Mouse (Mus musculus): ENCODE results near the gene Focad. TPM values are rescaled to one million over a fixed set of nuclear protein-coding genes. Genes with fewer than 3 reads are reported as not detected.

The Focad gene
- total and polyA plus RNA-seq, 2 experiments from 2014 or later: 9.2 to 34.1 TPM

GRCm38 (mm10) chr4:88438326-88438989 is 344.0 kb downstream of the Focad start, which contains the start of gene Hacd4:
TSS of gene Hacd4 (minus strand) at chr4:88438928.
- peak; percentile 49 for DNase-seq (ENCODE audit: low spot score)
- ATAC-seq: peak; percentile 77
- TF ChIP-seq CTCF (IDR thresholded peaks at IDR 0.05; ENCODE audit: low read depth): no peak
- Histone ChIP-seq H3K4me2 (ENCODE audit: low read depth, low read length) (peak within 1 kb of the TSS; percentile 66), H3K9me3 (ENCODE audit: low read length) (no peaks in the 10 kb centered on the region), H3K9ac (replicated peaks; ENCODE audit: low read length) (peak within 1 kb of the TSS; percentile 18; the same call in 1 of the 2 replicates), H3K36me3 (ENCODE audit: insufficient read depth, low read length) (no peaks in the 10 kb centered on the region), H3K4me3 (ENCODE audit: low read length) (peak within 1 kb of the TSS; percentile 32), H3K27ac (peak within 1 kb of the TSS; percentile 1; the same call in 1 of the 2 replicates), H3K4me1 (ENCODE audit: insufficient read depth, low read length) (peaks cover 10% of the 10 kb centered on the region; the same call in 1 of the 2 replicates), H3K27me3 (ENCODE audit: insufficient read depth, low read length) (no peaks in the 10 kb centered on the region)
- WGBS: 7% methylated on average over 14 of the region's 14 CpGs

DNA sequence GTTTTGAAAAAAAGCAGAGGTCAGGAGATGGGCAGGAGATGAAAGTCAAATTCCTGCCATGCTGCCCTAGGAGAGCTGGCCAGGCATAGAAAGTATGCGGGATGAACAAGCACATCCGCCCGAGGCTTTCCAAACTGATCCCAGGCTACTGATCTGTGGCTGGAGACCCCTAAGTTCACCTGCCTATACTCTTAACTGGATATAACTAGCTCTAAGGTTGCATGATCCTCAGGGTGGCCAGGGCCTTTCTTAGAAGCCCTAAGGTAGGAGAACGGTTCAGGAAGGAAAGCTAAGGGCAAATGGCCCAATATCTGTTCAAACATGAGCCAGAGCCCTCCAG is 344.5 kb downstream of the Focad start:
- ATAC-seq: no peak
- peak overlapping the region; percentile 66 for H3K4me2 ChIP-seq (ENCODE audit: low read depth, low read length)
- H3K27me3 ChIP-seq (ENCODE audit: insufficient read depth, low read length): no peaks in the 10 kb centered on the region
- DNase-seq (ENCODE audit: low spot score): no peak
- WGBS: 12% methylated on average over 4 of the region's 4 CpGs
- no peak for TF ChIP-seq CTCF (IDR thresholded peaks at IDR 0.05; ENCODE audit: low read depth)
- H3K36me3 ChIP-seq (ENCODE audit: insufficient read depth, low read length): no peaks in the 10 kb centered on the region
- no peaks in the 10 kb centered on the region for H3K9me3 ChIP-seq (ENCODE audit: low read length)
- peak overlapping the region; percentile 1; the same call in 1 of the 2 replicates for H3K27ac ChIP-seq
- peaks cover 10% of the 10 kb centered on the region; the same call in 1 of the 2 replicates for H3K4me1 ChIP-seq (ENCODE audit: insufficient read depth, low read length)
- peak overlapping the region; percentile 32 for H3K4me3 ChIP-seq (ENCODE audit: low read length)
- no peak overlapping the region for H3K9ac ChIP-seq (replicated peaks; ENCODE audit: low read length)

DNA sequence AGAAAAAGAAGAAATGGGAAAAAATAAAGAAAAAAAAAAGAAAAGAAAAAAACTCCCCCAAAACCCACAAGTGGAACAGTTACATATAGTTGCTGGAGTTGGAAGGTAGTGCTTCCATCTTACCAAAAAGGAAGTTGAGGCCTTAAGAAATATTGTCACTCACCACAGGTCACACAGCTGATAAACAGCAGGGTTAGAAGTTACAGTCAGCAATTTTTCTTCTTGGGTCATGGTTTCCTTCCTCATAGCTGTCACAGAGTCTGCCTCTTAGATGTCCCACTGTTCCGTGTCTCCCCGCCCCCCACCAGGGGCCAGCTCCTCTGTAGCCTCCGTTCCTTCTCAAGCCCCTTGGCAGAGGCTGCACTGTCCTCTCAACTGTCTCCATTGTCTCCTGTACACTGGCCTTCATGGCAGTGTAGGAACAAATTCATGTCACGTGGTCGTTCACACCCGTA is 345.3 kb downstream of the Focad start:
- DNase-seq (ENCODE audit: low spot score) (no peak), ATAC-seq (no peak)
- Histone ChIP-seq H3K27me3 (ENCODE audit: insufficient read depth, low read length) (no peaks in the 10 kb centered on the region), H3K4me1 (ENCODE audit: insufficient read depth, low read length) (peaks cover 10% of the 10 kb centered on the region; the same call in 1 of the 2 replicates), H3K36me3 (ENCODE audit: insufficient read depth, low read length) (no peaks in the 10 kb centered on the region), H3K27ac (no peak overlapping the region), H3K9ac (replicated peaks; ENCODE audit: low read length) (no peak overlapping the region), H3K9me3 (ENCODE audit: low read length) (no peaks in the 10 kb centered on the region), H3K4me3 (ENCODE audit: low read length) (no peak overlapping the region), H3K4me2 (ENCODE audit: low read depth, low read length) (no peak overlapping the region)
- 61% methylated on average over 6 of the region's 6 CpGs for WGBS
- TF ChIP-seq CTCF (IDR thresholded peaks at IDR 0.05; ENCODE audit: low read depth): no peak

GRCm38 (mm10) chr4:88440814-88441213 is 346.4 kb downstream of the Focad start:
- DNase-seq (ENCODE audit: low spot score): no peak
- ATAC-seq: no peak
- Histone ChIP-seq H3K4me2 (ENCODE audit: low read depth, low read length) (no peak overlapping the region), H3K27ac (no peak overlapping the region), H3K4me3 (ENCODE audit: low read length) (no peak overlapping the region), H3K36me3 (ENCODE audit: insufficient read depth, low read length) (no peaks in the 10 kb centered on the region), H3K9ac (replicated peaks; ENCODE audit: low read length) (no peak overlapping the region), H3K4me1 (ENCODE audit: insufficient read depth, low read length) (peaks cover 10% of the 10 kb centered on the region; the same call in 1 of the 2 replicates), H3K27me3 (ENCODE audit: insufficient read depth, low read length) (no peaks in the 10 kb centered on the region), H3K9me3 (ENCODE audit: low read length) (no peaks in the 10 kb centered on the region)
- 93% methylated on average over 7 of the region's 7 CpGs for WGBS
- no peak for TF ChIP-seq CTCF (IDR thresholded peaks at IDR 0.05; ENCODE audit: low read depth)

DNA sequence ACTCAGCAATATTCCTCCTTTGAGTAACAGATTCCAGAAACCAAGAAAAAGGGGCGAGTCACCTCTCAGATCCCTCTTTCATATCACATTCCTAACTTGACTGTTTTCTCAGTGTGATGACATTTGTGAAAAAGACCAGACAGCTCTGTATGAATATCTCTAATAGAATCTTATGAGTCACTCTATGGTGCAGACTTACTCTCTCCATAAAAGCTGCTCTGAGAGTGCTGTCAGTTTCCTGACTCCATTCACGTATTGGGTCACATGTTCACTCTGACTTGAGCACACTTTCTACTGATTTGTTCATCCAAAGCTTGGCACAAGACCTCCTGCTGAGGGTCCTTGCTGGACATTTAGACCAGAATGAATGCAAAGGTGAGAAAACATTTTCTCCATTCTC is 354.5 kb downstream of the Focad start:
- Histone ChIP-seq H3K36me3 (ENCODE audit: insufficient read depth, low read length) (no peaks in the 10 kb centered on the region), H3K9me3 (ENCODE audit: low read length) (no peaks in the 10 kb centered on the region), H3K9ac (replicated peaks; ENCODE audit: low read length) (no peak overlapping the region), H3K27me3 (ENCODE audit: insufficient read depth, low read length) (no peaks in the 10 kb centered on the region), H3K4me3 (ENCODE audit: low read length) (no peak overlapping the region), H3K4me2 (ENCODE audit: low read depth, low read length) (no peak overlapping the region), H3K4me1 (ENCODE audit: insufficient read depth, low read length) (no peaks in the 10 kb centered on the region), H3K27ac (no peak overlapping the region)
- WGBS: 76% methylated on average over 2 of the region's 2 CpGs
- ATAC-seq (no peak), DNase-seq (ENCODE audit: low spot score) (no peak)
- no peak for TF ChIP-seq CTCF (IDR thresholded peaks at IDR 0.05; ENCODE audit: low read depth)

DNA sequence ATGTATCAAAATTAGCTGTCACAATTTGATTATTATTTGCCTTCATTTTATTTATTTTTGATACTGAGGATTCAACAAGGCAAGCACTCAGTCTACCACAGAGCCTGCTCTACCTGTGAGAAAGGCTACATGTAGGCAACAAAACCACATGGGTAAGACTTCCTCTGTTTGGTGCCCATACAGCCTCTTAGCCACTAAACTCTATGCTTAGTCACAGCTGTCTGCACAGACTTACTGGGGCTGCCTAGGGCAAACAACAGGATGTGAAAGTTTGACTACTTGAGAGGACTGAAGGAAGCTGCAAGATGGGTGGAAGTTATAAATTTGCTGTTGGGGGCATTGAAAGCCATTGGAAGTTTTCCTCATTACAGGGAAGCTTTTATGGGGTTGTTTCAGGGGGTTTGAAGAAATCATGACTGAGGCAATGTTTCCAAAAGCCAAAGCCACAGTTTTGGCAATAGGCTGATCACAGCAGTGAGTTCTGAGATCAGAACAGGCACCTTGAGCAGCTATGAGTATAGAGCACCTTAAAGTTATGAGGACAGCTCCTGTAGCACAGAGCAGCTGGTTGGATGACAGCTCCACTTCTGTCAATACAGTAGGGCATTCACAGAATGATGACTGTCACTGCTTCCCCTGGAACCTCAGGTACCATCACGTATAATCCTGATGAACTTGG is 355.8 kb downstream of the Focad start:
- H3K9ac ChIP-seq (replicated peaks; ENCODE audit: low read length): no peak overlapping the region
- no peak for TF ChIP-seq CTCF (IDR thresholded peaks at IDR 0.05; ENCODE audit: low read depth)
- H3K4me3 ChIP-seq (ENCODE audit: low read length): no peak overlapping the region
- H3K36me3 ChIP-seq (ENCODE audit: insufficient read depth, low read length): no peaks in the 10 kb centered on the region
- no peaks in the 10 kb centered on the region for H3K9me3 ChIP-seq (ENCODE audit: low read length)
- 97% methylated on average over 1 of the region's 1 CpGs for WGBS
- no peak overlapping the region for H3K4me2 ChIP-seq (ENCODE audit: low read depth, low read length)
- no peak overlapping the region for H3K27ac ChIP-seq
- DNase-seq (ENCODE audit: low spot score): no peak
- no peak for ATAC-seq
- H3K4me1 ChIP-seq (ENCODE audit: insufficient read depth, low read length): no peaks in the 10 kb centered on the region
- H3K27me3 ChIP-seq (ENCODE audit: insufficient read depth, low read length): no peaks in the 10 kb centered on the region

- Histone ChIP-seq H3K4me2 (ENCODE audit: low read depth, low read length) (no peak overlapping the region), H3K4me3 (ENCODE audit: low read length) (no peak overlapping the region), H3K36me3 (ENCODE audit: insufficient read depth, low read length) (no peaks in the 10 kb centered on the region), H3K9ac (replicated peaks; ENCODE audit: low read length) (no peak overlapping the region), H3K9me3 (ENCODE audit: low read length) (no peaks in the 10 kb centered on the region), H3K27me3 (ENCODE audit: insufficient read depth, low read length) (no peaks in the 10 kb centered on the region), H3K27ac (no peak overlapping the region), H3K4me1 (ENCODE audit: insufficient read depth, low read length) (no peaks in the 10 kb centered on the region)
- DNase-seq (ENCODE audit: low spot score): no peak
- 90% methylated on average over 1 of the region's 1 CpGs for WGBS
- no peak for ATAC-seq
- no peak for TF ChIP-seq CTCF (IDR thresholded peaks at IDR 0.05; ENCODE audit: low read depth)
These were observed 363.7 kb downstream of the Focad start for GRCm38 (mm10) chr4:88458093-88458492.

Data from hindbrain, postnatal 0 days (tissue).